Mouse (Mus musculus): ENCODE measurements around the gene Zfp3. TPM values are rescaled to one million over a fixed set of nuclear protein-coding genes. Genes with fewer than 3 reads are reported as not detected.

The Zfp3 gene
- polyA plus RNA-seq, 1 experiment = 1.2 TPM

- TF ChIP-seq CTCF (IDR thresholded peaks at IDR 0.05; ENCODE audit: control insufficient read depth, insufficient read depth, insufficient replicate concordance, low read depth, low read length) = no peak
- no peak for TF ChIP-seq POLR2A (IDR thresholded peaks at IDR 0.05; ENCODE audit: control insufficient read depth, low read depth, low read length)
- no peaks in the 10 kb centered on the region for H3K4me1 ChIP-seq (ENCODE audit: control insufficient read depth, insufficient read depth, low read length)
- no peak overlapping the region for H3K4me3 ChIP-seq (ENCODE audit: control insufficient read depth, low read depth, low read length)
- no peaks in the 10 kb centered on the region for H3K27me3 ChIP-seq (ENCODE audit: control insufficient read depth, insufficient read depth, low read length)
- H3K27ac ChIP-seq (ENCODE audit: control insufficient read depth, insufficient read depth, low read depth, low read length) = no peak overlapping the region
- no peaks in the 10 kb centered on the region for H3K36me3 ChIP-seq (ENCODE audit: control insufficient read depth, insufficient read depth, low read length)
Measured at GRCm38 (mm10) chr11:70742581-70743459, 21.2 kb upstream of the Zfp3 start.

- Histone ChIP-seq H3K27ac (ENCODE audit: control insufficient read depth, insufficient read depth, low read depth, low read length) (no peak overlapping the region), H3K27me3 (ENCODE audit: control insufficient read depth, insufficient read depth, low read length) (no peaks in the 10 kb centered on the region), H3K36me3 (ENCODE audit: control insufficient read depth, insufficient read depth, low read length) (no peaks in the 10 kb centered on the region), H3K4me3 (ENCODE audit: control insufficient read depth, low read depth, low read length) (no peak overlapping the region), H3K4me1 (ENCODE audit: control insufficient read depth, insufficient read depth, low read length) (no peaks in the 10 kb centered on the region)
- TF ChIP-seq POLR2A (IDR thresholded peaks at IDR 0.05; ENCODE audit: control insufficient read depth, low read depth, low read length) (no peak), CTCF (IDR thresholded peaks at IDR 0.05; ENCODE audit: control insufficient read depth, insufficient read depth, insufficient replicate concordance, low read depth, low read length) (no peak)
Measured at GRCm38 (mm10) chr11:70745636-70746035, 18.4 kb upstream of the Zfp3 start.

GRCm38 (mm10) chr11:70747876-70748545, 16.0 kb upstream of the Zfp3 start:
- H3K4me1 ChIP-seq (ENCODE audit: control insufficient read depth, insufficient read depth, low read length) = no peaks in the 10 kb centered on the region
- no peak overlapping the region for H3K27ac ChIP-seq (ENCODE audit: control insufficient read depth, insufficient read depth, low read depth, low read length)
- H3K27me3 ChIP-seq (ENCODE audit: control insufficient read depth, insufficient read depth, low read length) = no peaks in the 10 kb centered on the region
- H3K4me3 ChIP-seq (ENCODE audit: control insufficient read depth, low read depth, low read length) = no peak overlapping the region
- no peak for TF ChIP-seq POLR2A (IDR thresholded peaks at IDR 0.05; ENCODE audit: control insufficient read depth, low read depth, low read length)
- no peak for TF ChIP-seq CTCF (IDR thresholded peaks at IDR 0.05; ENCODE audit: control insufficient read depth, insufficient read depth, insufficient replicate concordance, low read depth, low read length)
- H3K36me3 ChIP-seq (ENCODE audit: control insufficient read depth, insufficient read depth, low read length) = no peaks in the 10 kb centered on the region

- H3K36me3 ChIP-seq (ENCODE audit: control insufficient read depth, insufficient read depth, low read length) = no peaks in the 10 kb centered on the region
- no peak overlapping the region for H3K4me3 ChIP-seq (ENCODE audit: control insufficient read depth, low read depth, low read length)
- no peaks in the 10 kb centered on the region for H3K27me3 ChIP-seq (ENCODE audit: control insufficient read depth, insufficient read depth, low read length)
- no peak overlapping the region for H3K27ac ChIP-seq (ENCODE audit: control insufficient read depth, insufficient read depth, low read depth, low read length)
- no peaks in the 10 kb centered on the region for H3K4me1 ChIP-seq (ENCODE audit: control insufficient read depth, insufficient read depth, low read length)
- TF ChIP-seq POLR2A (IDR thresholded peaks at IDR 0.05; ENCODE audit: control insufficient read depth, low read depth, low read length) = no peak
- TF ChIP-seq CTCF (IDR thresholded peaks at IDR 0.05; ENCODE audit: control insufficient read depth, insufficient read depth, insufficient replicate concordance, low read depth, low read length) = no peak
Measured at GRCm38 (mm10) chr11:70752337-70753017, 11.5 kb upstream of the Zfp3 start.

- Histone ChIP-seq H3K27me3 (ENCODE audit: control insufficient read depth, insufficient read depth, low read length) (no peaks in the 10 kb centered on the region), H3K36me3 (ENCODE audit: control insufficient read depth, insufficient read depth, low read length) (no peaks in the 10 kb centered on the region), H3K27ac (ENCODE audit: control insufficient read depth, insufficient read depth, low read depth, low read length) (no peak overlapping the region), H3K4me1 (ENCODE audit: control insufficient read depth, insufficient read depth, low read length) (no peaks in the 10 kb centered on the region), H3K4me3 (ENCODE audit: control insufficient read depth, low read depth, low read length) (no peak overlapping the region)
- TF ChIP-seq POLR2A (IDR thresholded peaks at IDR 0.05; ENCODE audit: control insufficient read depth, low read depth, low read length) (no peak), CTCF (IDR thresholded peaks at IDR 0.05; ENCODE audit: control insufficient read depth, insufficient read depth, insufficient replicate concordance, low read depth, low read length) (no peak)
Measured at GRCm38 (mm10) chr11:70753146-70753545, 10.9 kb upstream of the Zfp3 start.

- Histone ChIP-seq H3K27ac (ENCODE audit: control insufficient read depth, insufficient read depth, low read depth, low read length) (no peak overlapping the region), H3K4me3 (ENCODE audit: control insufficient read depth, low read depth, low read length) (no peak overlapping the region), H3K27me3 (ENCODE audit: control insufficient read depth, insufficient read depth, low read length) (no peaks in the 10 kb centered on the region), H3K4me1 (ENCODE audit: control insufficient read depth, insufficient read depth, low read length) (no peaks in the 10 kb centered on the region), H3K36me3 (ENCODE audit: control insufficient read depth, insufficient read depth, low read length) (no peaks in the 10 kb centered on the region)
- TF ChIP-seq POLR2A (IDR thresholded peaks at IDR 0.05; ENCODE audit: control insufficient read depth, low read depth, low read length) (no peak), CTCF (IDR thresholded peaks at IDR 0.05; ENCODE audit: control insufficient read depth, insufficient read depth, insufficient replicate concordance, low read depth, low read length) (no peak)
Measured at GRCm38 (mm10) chr11:70754476-70754875, 9.5 kb upstream of the Zfp3 start.

GRCm38 (mm10) chr11:70754958-70755357, 9.1 kb upstream of the Zfp3 start:
- H3K27ac ChIP-seq (ENCODE audit: control insufficient read depth, insufficient read depth, low read depth, low read length) = no peak overlapping the region
- no peaks in the 10 kb centered on the region for H3K4me1 ChIP-seq (ENCODE audit: control insufficient read depth, insufficient read depth, low read length)
- no peak overlapping the region for H3K4me3 ChIP-seq (ENCODE audit: control insufficient read depth, low read depth, low read length)
- H3K27me3 ChIP-seq (ENCODE audit: control insufficient read depth, insufficient read depth, low read length) = no peaks in the 10 kb centered on the region
- TF ChIP-seq POLR2A (IDR thresholded peaks at IDR 0.05; ENCODE audit: control insufficient read depth, low read depth, low read length) (no peak), CTCF (IDR thresholded peaks at IDR 0.05; ENCODE audit: control insufficient read depth, insufficient read depth, insufficient replicate concordance, low read depth, low read length) (no peak)
- H3K36me3 ChIP-seq (ENCODE audit: control insufficient read depth, insufficient read depth, low read length) = no peaks in the 10 kb centered on the region

All from testis, adult 2 months (tissue).